Mouse (Mus musculus) pancreas, adult 10 weeks (tissue): ENCODE measurements around the gene Mpv17l2. TPM values are rescaled to one million over a fixed set of nuclear protein-coding genes. Genes with fewer than 3 reads are reported as not detected.

Experiments used
- polyA plus RNA-seq: library from polyadenylated mRNA; stranded (reverse); fragments of 350-450 nt; fragmentation: Illumina TruSeq; extraction: RNeasy Lipid Tissue Mini Kit (QIAGEN cat#74804); gene quantifications from one replicate; pipeline ENCODE4 v1.2.3, GENCODE M21; 2015; ENCODE audit warnings: low read depth, low replicate concordance; ENCODE audit not compliant: insufficient read depth

The Mpv17l2 gene
- 13.1 TPM for polyA plus RNA-seq

DNA sequence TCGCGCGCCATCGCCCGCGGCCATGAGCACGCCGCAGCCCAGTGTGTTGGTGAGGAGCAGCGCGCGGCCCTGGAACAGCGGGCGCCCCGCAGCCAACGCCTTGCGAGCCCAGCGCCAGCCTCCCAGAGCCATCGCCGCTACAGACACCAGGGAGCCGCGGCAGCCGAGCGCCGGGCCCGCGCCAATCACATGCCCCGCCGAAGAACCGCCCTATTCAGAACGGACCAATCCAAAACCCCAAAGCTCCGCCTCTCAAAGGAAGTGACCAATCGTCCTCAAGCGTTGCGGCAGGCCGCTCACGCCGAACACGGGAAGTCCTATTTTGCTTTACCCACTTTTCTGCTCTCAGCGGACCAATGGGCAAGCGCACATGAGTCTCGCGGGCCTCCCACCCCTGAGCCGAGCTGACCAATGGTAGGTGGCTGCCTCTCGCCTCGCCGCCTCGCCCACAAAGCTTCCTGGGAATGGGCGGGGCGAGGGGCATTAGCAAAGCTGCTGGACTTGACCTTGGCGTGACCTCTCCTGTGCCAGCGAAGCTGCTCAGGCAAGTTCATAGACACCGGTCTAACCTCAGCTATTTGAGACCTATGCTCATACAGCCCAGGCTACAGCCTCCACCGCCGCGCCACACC is at the start of gene Mpv17l2:
Mpv17l2 (minus strand) TSS at position 172 of the 632 bp plus-strand sequence.

DNA sequence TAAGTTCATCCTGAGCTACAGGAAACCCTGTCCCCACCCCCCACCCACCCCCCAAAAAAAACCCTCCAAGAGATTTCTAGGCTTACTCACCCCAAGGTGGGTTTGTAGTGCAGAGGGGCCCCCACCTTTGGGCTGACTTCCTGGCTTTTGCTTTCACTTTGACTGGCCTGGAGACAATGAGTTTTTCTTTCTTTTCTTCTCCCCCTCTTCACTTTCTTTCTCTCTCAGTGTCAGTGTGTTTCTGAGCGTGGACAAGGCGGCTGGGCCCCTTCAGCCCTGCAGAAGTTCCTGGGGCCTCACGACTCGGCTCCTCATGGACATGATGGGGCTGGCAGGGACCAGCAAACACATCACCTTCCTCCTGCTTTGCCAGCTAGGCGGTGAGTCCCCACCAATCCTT is 47.5 kb upstream of the Mpv17l2 start, which contains the start of gene Il12rb1:
Il12rb1 (plus strand) TSS at position 211 of the 400 bp plus-strand sequence.

DNA sequence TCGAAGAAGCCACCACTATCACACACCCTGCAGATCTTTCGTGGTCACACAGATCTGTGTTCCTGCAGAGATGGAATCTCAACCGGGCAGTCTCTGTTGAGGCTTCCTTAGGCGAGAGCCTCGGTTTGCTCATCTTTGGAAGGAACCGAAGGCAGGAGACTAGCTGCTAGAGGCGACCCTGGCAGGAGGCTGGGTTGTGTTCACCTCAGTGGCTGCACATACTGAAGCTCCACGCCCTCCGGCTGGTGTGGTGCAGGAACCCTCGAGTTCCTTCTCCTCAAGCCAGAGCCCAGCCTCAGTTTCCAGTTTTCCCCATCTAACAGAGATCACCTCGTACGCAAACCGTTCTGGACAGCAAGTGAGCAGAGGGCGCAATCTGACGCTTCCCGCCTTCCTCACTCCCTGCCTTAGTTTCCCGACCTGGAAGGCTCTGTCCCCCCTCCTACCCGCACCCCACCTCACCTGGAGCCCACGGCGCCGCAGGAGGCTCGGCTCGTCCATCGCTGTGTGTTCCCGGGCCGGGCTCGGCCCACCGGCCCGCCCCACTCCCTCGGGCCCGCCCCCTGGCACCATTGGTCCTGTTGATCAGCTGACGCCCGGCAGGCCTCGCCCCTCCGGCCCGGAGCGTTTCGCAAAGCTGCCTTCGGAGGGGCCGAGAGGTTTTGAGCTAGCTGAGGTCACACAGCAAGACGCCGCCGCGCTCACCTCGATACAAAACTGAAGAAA is 43.9 kb upstream of the Mpv17l2 start, which contains the start of gene Mast3:
Mast3 (minus strand) TSS at position 574 of the 726 bp plus-strand sequence.

GRCm38 (mm10) chr8:70776496-70777444 is 16.0 kb upstream of the Mpv17l2 start, which contains the start of gene Pik3r2:
Gene Pik3r2, minus strand, starts transcription at chr8:70776713.

DNA sequence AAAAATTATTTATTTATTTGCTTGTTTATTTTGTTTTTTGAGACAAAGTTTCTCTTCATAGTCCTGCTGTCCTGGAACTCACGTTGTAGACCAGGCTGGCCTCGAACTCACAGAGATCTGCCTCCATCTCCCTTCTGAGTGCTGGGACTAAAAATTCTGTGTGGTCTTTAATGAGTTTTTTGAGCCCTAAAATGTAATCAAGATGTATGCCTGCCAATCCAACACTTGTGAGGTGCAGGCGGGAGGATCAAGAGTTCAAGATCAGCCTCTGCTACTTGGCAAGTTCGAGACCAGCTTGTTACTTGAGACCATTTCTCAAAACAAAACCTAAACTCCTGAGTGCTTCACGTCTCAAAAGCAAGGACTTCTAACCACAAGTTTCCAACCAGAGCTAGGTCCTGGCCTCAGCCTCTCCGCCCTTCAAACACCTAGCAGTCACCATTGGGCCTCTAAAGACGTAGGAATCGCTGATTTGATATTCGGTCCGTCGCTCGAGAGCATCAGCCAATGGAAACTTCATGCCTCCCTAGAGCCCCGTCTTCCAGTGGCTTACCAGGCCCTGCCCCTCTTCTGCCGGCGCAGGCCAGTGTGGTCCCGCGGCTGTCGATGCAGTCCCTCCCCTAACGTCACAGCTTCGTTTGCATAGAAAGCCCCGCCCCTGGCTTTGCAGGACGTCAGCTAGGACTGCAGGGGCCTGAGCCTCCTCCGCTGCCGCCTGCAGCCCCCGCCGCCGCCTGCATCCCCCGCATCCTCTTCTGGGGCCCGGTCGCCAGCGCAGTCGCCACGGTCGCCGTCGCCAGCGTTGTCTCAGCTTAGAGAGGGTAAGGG is 6.5 kb downstream of the Mpv17l2 start, which contains the start of gene Rab3a:
Rab3a (plus strand) TSS at position 637 of the 828 bp plus-strand sequence.

GRCm38 (mm10) chr8:70723486-70724210 is 37.1 kb downstream of the Mpv17l2 start, which contains the start of gene Pde4c:
Gene Pde4c, plus strand, starts transcription at chr8:70723720.

GRCm38 (mm10) chr8:70718297-70718696 is 42.4 kb downstream of the Mpv17l2 start, which contains the start of gene Gm3336:
Gene Gm3336, plus strand, starts transcription at chr8:70718543.

Other genes with a start within 250 kb of the Mpv17l2 start
- gene Fkbp8, start 233.2 kb downstream of the Mpv17l2 start, polyA plus RNA-seq, result 78.4 TPM
- gene Kxd1, start 233.0 kb downstream of the Mpv17l2 start, polyA plus RNA-seq, result 14.3 TPM
- gene Ell, start 221.5 kb downstream of the Mpv17l2 start, polyA plus RNA-seq, result 6.0 TPM
- gene Isyna1, start 166.6 kb downstream of the Mpv17l2 start, polyA plus RNA-seq, result 17.5 TPM
- gene Ssbp4, start 152.1 kb downstream of the Mpv17l2 start, polyA plus RNA-seq, result 22.8 TPM
- 2.3 TPM for gene Lrrc25, start 144.8 kb downstream of the Mpv17l2 start, polyA plus RNA-seq
- 0.61 TPM for gene Gdf15, start 128.5 kb downstream of the Mpv17l2 start, polyA plus RNA-seq
- 8.6 TPM for gene Pgpep1, start 100.6 kb downstream of the Mpv17l2 start, polyA plus RNA-seq
- gene Lsm4, start 87.7 kb downstream of the Mpv17l2 start, polyA plus RNA-seq, result 14.0 TPM
- gene Jund, start 62.0 kb downstream of the Mpv17l2 start, polyA plus RNA-seq, result 32.7 TPM
- not detected for gene Iqcn, start 57.5 kb downstream of the Mpv17l2 start, polyA plus RNA-seq
- not detected for gene Gm3336, start 42.4 kb downstream of the Mpv17l2 start, polyA plus RNA-seq
- gene Pde4c, start 37.2 kb downstream of the Mpv17l2 start, polyA plus RNA-seq, result 1.9 TPM
- gene Rab3a, start 6.3 kb downstream of the Mpv17l2 start, polyA plus RNA-seq, result 12.4 TPM
- 9.3 TPM for gene Pik3r2, start 15.8 kb upstream of the Mpv17l2 start, polyA plus RNA-seq
- 40.0 TPM for gene Mast3, start 44.1 kb upstream of the Mpv17l2 start, polyA plus RNA-seq
- gene Il12rb1, start 47.5 kb upstream of the Mpv17l2 start, polyA plus RNA-seq, result not detected
- 18.1 TPM for gene Arrdc2, start 78.8 kb upstream of the Mpv17l2 start, polyA plus RNA-seq
- gene Kcnn1, start 102.3 kb upstream of the Mpv17l2 start, polyA plus RNA-seq, result 1.6 TPM
- gene Ccdc124, start 113.0 kb upstream of the Mpv17l2 start, polyA plus RNA-seq, result 9.8 TPM
- gene Slc5a5, start 131.8 kb upstream of the Mpv17l2 start, polyA plus RNA-seq, result not detected
- 1,080 TPM for gene Rpl18a, start 136.5 kb upstream of the Mpv17l2 start, polyA plus RNA-seq
- gene Map1s, start 145.0 kb upstream of the Mpv17l2 start, polyA plus RNA-seq, result 5.2 TPM